Mouse (Mus musculus) bone marrow, adult 2 months (tissue): ENCODE results near the gene Denr.

ENCODE experiments used
- CTCF ChIP-seq: fragments of 200-500 bp; IDR thresholded peaks from 2 replicates; pipeline ENCODE4 v1.5.1; 2011; ENCODE audit warnings: low read length, control low read depth; ENCODE audit not compliant: control insufficient read depth, insufficient read depth
- POLR2A ChIP-seq: fragments of 200-500 bp; IDR thresholded peaks from 2 replicates; pipeline ENCODE4 v1.6.1; 2011; ENCODE audit warnings: low read depth, mild to moderate bottlenecking, control low read depth, low read length, borderline replicate concordance; ENCODE audit not compliant: control insufficient read depth

- TF ChIP-seq CTCF (no peak), POLR2A (no peak)
These were observed 29.0 kb downstream of the Denr start for GRCm38 (mm10) chr5:123935931-123936330.
